Mouse (Mus musculus): ENCODE measurements at regions not wholly inside any gene's neighbourhood (a gene's known extent, or its start where the extent isn't known, plus 50 kb on each side); places are given as distances from the start of the nearest gene placed in this dataset.

- Histone ChIP-seq H3K4me1 (ENCODE audit: control insufficient read depth in 1 of 2, insufficient read depth in 2 of 2, low read length in 2 of 2) (no peaks in the 10 kb centered on the region), H3K36me3 (ENCODE audit: control insufficient read depth in 1 of 2, insufficient read depth in 2 of 2, low read length in 2 of 2) (no peaks in the 10 kb centered on the region), H3K79me2 (ENCODE audit: control insufficient read depth, insufficient read depth, low read length, poor library complexity) (no peaks in the 10 kb centered on the region), H3K4me3 (ENCODE audit: control insufficient read depth in 1 of 2, insufficient read depth in 1 of 2, low read depth in 2 of 2, low read length in 2 of 2) (no peak overlapping the region), H3K9ac (ENCODE audit: control insufficient read depth, low read depth, low read length, poor library complexity, severe bottlenecking) (no peak overlapping the region), H3K27ac (ENCODE audit: control insufficient read depth, low read depth, low read length) (no peak overlapping the region), H3K9me3 (replicated peaks; ENCODE audit: insufficient read depth, low read length) (no peaks in the 10 kb centered on the region), H3K27me3 (ENCODE audit: control insufficient read depth in 1 of 2, insufficient read depth in 2 of 2, low read length in 2 of 2) (no peaks in the 10 kb centered on the region)
- DNase-seq (ENCODE audit: low read depth, low spot score) = no peak
- TF ChIP-seq TBP (IDR thresholded peaks at IDR 0.05; ENCODE audit: low read depth, low read length) = no peak
- TF ChIP-seq USF2 (IDR thresholded peaks at IDR 0.05; ENCODE audit: borderline replicate concordance in 1 of 2, insufficient read depth in 1 of 2, low read depth in 1 of 2, low read length in 2 of 2) = no peak
- no peak for TF ChIP-seq USF1 (IDR thresholded peaks at IDR 0.05; ENCODE audit: low read depth, low read length)
- no peak for TF ChIP-seq NRF1 (IDR thresholded peaks at IDR 0.05; ENCODE audit: insufficient read depth, low read depth, low read length, poor library complexity, severe bottlenecking)
- no peak for TF ChIP-seq ZNF384 (IDR thresholded peaks at IDR 0.05; ENCODE audit: low read depth, low read length)
- no peak for TF ChIP-seq POLR2AphosphoS5 (IDR thresholded peaks at IDR 0.05; ENCODE audit: borderline replicate concordance, low read depth, low read length)
- TF ChIP-seq RAD21 (IDR thresholded peaks at IDR 0.05; ENCODE audit: low read depth, low read length) = no peak
- TF ChIP-seq MAZ (IDR thresholded peaks at IDR 0.05; ENCODE audit: low read depth, low read length) = no peak
- no peak for TF ChIP-seq ETS1 (IDR thresholded peaks at IDR 0.05; ENCODE audit: low read depth, low read length)
- no peak for TF ChIP-seq UBTF (IDR thresholded peaks at IDR 0.05; ENCODE audit: borderline replicate concordance, insufficient read depth, low read depth, low read length)
- no peak for TF ChIP-seq TCF12 (IDR thresholded peaks at IDR 0.05; ENCODE audit: low read depth, low read length)
- no peak for TF ChIP-seq TAL1 (IDR thresholded peaks at IDR 0.05; ENCODE audit: low read length)
- no peak for TF ChIP-seq KAT2A (conservative IDR thresholded peaks at IDR 0.05; ENCODE audit: low read depth, low read length)
Measured at GRCm38 (mm10) chr4:8418374-8419031, 179.7 kb upstream of the Car8 start.

DNA sequence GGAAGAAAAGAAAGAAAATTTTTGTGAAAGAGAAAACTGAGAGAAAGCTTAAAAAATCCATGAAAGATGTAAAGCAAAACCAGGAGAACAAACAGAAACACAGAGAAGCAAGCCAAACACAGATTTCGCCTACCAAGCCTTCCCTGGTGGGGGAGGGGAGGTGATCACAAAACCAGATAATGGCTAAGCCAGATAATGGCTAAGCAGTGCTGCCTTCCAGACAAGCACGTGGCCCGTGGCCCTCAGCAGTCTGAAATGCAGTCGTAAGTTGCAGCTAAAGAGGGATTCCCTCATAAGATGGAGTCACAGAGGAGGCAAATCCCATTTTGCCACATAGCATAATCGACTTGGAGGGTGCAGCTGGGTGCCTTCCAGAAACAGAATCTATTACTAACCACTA is 179.0 kb upstream of the Car8 start:
- Histone ChIP-seq H3K79me2 (ENCODE audit: control insufficient read depth, insufficient read depth, low read length, poor library complexity) (no peaks in the 10 kb centered on the region), H3K4me1 (ENCODE audit: control insufficient read depth in 1 of 2, insufficient read depth in 2 of 2, low read length in 2 of 2) (no peaks in the 10 kb centered on the region), H3K27ac (ENCODE audit: control insufficient read depth, low read depth, low read length) (no peak overlapping the region), H3K9ac (ENCODE audit: control insufficient read depth, low read depth, low read length, poor library complexity, severe bottlenecking) (no peak overlapping the region), H3K9me3 (replicated peaks; ENCODE audit: insufficient read depth, low read length) (no peaks in the 10 kb centered on the region), H3K27me3 (ENCODE audit: control insufficient read depth in 1 of 2, insufficient read depth in 2 of 2, low read length in 2 of 2) (no peaks in the 10 kb centered on the region), H3K4me3 (ENCODE audit: control insufficient read depth in 1 of 2, insufficient read depth in 1 of 2, low read depth in 2 of 2, low read length in 2 of 2) (no peak overlapping the region), H3K36me3 (ENCODE audit: control insufficient read depth in 1 of 2, insufficient read depth in 2 of 2, low read length in 2 of 2) (no peaks in the 10 kb centered on the region)
- no peak for DNase-seq (ENCODE audit: low read depth, low spot score)
- TF ChIP-seq MAX (IDR thresholded peaks at IDR 0.05; ENCODE audit: low read length) (no peak), GATA1 (IDR thresholded peaks at IDR 0.05; ENCODE audit: low read depth, low read length) (no peak), GABPA (IDR thresholded peaks at IDR 0.05; ENCODE audit: low read depth, low read length) (no peak), MYB (IDR thresholded peaks at IDR 0.05; ENCODE audit: low read depth, low read length) (no peak), CHD1 (IDR thresholded peaks at IDR 0.05; ENCODE audit: low read depth, low read length) (no peak), POLR2AphosphoS2 (IDR thresholded peaks at IDR 0.05; ENCODE audit: low read length) (no peak), MEF2A (IDR thresholded peaks at IDR 0.05; ENCODE audit: extremely low read depth, insufficient replicate concordance, low read depth, low read length, poor library complexity, severe bottlenecking) (no peak)

Measured in MEL (cell line).